Mouse (Mus musculus) kidney, postnatal 25 days (tissue): Measurements from ENCODE around the gene Nutm1.

Experiments used
- DNase-seq, 2 experiments: peaks; one replicate each; pipeline ENCODE4 v3.0.0; 2021; ENCODE audit warnings: mixed read lengths in 2 of 2

Gene Nutm1

DNA sequence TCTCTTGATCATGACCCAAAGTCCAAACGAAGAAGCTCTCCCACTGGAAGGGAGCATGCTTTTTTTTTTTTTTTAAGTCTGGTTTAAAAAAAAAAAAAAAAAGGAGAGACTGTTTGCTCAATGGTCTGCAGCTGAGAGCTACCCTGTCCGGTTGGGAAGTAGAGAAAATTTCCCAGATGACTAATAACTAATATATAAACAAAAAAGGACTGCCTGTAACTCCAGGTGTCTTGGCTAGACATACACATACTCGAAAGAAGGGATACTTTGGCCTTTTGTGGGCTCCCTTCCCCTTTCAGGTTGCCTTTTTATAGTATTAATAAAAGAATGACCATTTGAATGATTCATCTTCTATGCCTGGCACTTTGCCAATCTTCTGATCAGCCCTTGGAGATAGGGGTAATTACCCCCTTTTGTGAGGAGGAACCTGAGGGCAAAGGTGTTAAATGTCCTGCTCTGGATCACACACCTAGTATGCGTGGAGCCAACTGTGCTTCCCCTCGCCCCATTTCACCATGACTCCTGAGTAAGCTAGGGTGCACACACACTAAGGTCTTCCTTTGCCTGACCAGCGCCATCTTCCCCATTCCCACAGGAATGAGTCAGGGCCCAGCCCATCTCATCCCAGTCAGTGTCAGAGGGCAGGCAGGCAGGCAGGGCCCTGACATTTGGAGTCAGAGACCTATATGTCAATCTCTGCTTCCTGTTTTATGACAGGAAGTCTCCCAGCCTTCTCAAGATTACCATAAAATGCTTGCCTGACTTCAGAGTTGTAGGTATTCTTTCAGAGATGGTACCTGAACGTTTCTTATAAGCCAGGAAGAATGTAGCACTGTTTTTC lies 4.2 kb downstream of the Nutm1 start:
- DNase-seq: no peak

- no peak for DNase-seq
Observed at GRCm38 (mm10) chr2:112249780-112250453, 9.2 kb downstream of the Nutm1 start.

GRCm38 (mm10) chr2:112247323-112247722 lies 11.8 kb downstream of the Nutm1 start:
- DNase-seq: no peak

DNA sequence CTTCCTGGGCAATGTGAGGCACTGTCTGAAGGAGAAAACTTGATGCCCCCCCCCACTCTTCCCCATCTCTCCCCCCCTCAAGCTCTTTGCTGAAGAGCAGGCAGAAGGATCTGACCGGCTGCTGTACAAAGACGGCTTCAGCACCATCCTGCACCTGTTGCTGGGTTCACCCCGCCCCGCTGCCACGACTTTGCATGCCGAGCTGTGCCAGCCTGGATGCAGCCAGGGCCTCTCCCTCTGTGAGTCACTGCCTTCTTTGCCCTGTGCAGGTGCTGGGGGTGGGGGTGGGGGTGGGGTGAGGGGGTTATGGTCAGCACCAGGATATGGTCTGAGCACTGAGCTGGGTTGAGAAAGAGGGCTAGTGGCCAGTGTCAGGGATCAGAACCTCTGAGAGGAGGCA lies 12.9 kb downstream of the Nutm1 start:
- DNase-seq: no peak

GRCm38 (mm10) chr2:112245307-112245706 lies 13.8 kb downstream of the Nutm1 start:
- no peak for DNase-seq

- DNase-seq: no peak
Observed at GRCm38 (mm10) chr2:112241787-112242186, 17.3 kb downstream of the Nutm1 start.

- DNase-seq: peak; percentile 22 to 52
Observed at GRCm38 (mm10) chr2:112239935-112240721, 19.0 kb downstream of the Nutm1 start.

- peak; percentile 86 to 90 for DNase-seq
Observed at GRCm38 (mm10) chr2:112239212-112239934, 19.7 kb downstream of the Nutm1 start, which contains the start of gene Lpcat4. Lpcat4 (plus strand) TSS chr2:112239468.

DNA sequence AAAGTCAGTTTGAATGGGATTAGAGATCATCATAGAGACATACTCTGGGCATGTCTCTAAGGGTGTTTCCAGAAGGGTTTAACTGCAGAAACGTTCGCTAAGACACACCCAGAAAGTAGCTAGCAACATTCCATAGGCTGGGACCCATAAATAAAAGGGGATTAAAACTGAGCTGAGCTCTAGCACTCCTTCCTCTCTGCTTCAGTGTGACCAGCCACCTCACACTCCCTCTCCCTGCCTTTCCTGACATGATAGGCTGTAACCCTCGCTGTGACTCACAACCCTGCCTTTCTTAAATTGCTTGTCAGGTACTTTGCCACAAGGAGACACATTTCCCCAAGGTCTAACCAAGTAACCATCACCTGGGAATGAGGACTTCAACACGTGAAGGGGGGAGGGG lies 21.1 kb downstream of the Nutm1 start:
- DNase-seq: no peak

- no peak for DNase-seq
Observed at GRCm38 (mm10) chr2:112236620-112237019, 22.5 kb downstream of the Nutm1 start.

DNA sequence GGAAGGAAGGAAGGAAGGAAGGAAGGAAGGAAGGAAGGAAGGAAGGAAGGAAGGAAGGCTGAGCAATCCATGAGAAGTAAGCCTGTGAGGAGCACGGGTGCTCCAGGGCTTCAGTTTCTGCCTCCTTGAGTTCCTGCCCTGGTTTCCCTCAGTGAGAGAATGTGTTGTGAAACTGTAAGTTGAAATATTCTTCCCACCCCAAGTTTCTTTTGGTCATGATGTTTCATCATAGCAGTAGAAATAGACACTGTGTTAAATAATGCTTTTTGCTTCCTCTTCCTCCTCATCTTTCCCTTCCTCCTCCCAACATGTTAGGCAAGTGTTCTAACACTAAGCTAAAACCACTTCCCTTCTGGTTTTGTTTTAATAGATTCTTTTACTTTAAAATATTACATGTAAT lies 26.5 kb downstream of the Nutm1 start:
- DNase-seq: no peak

- no peak for DNase-seq
Observed at GRCm38 (mm10) chr2:112224356-112224755, 34.7 kb downstream of the Nutm1 start.

DNA sequence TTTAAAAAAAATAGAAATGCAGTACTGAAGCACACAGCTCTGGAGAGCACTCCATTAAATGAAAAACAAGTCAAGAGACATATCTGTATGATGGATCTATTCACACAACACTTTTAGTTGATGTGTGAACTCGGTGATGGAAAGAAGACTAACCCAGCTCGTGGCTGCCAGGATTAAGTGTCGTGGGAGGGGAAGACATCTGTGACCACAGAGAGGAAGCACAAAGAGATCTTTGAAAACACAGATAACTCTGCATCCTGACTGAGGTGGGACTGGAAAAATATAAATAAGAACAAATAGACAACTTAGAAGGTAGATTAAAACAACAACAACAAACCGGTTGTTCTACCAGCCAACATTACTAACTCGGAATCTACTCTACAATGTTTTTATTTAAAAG lies 36.5 kb downstream of the Nutm1 start:
- DNase-seq: no peak

DNA sequence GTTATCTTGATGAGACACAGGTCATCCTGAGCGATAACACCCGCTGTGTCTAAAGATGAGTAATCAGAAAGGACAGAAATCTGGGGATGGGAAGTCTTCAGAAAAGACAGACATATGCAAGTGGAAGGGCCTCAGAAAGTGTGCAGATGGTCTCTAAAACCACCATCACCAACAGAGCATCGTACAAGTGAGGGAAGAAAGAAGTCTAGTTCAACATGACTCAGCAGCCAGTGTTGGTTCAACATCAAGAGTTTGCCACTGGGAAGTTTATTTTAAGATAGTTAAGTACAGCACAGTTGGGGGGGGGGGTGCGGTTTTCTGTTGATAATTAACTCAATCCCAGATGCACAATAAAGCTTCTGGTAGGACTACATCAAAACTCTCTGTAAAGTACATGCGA lies 38.2 kb downstream of the Nutm1 start:
- no peak for DNase-seq

DNA sequence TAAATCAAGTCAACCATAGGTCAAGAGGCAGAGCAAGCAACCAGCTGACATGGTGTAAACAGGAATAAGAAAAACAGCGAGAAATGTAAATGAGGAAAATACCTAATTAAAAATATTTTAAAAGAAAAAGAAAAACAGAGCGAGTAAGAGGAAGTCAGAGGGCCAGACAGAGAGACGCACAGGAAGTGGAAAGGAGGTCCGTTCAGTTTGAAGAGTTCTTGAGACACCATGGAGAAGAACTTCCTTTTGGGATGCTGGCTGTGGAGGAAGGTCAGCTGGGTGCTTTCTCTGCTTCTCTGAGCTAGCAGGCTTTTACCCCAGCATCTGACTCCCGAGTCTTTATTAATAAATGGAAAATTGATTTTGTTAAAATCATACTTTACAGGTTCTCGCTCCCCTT lies 41.5 kb downstream of the Nutm1 start:
- DNase-seq: no peak

DNA sequence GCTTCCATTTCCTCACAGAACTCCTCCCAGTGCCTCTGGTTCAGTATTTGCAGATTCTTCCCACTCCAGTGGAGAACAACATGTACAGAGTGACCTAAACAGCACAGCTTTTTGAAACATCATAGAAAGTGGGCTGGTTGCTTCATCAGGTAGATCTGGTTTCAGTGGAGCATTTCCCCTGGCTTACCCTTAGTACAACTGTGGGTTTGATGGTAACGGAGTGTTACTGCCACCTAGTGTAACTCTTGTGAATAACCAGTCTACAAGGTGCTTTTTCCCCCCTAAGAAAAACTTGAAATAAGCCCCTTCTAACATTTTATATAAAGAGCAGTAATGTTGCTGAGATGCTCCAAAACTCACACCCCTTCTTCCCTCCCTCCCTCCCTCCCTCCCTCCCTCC lies 43.1 kb downstream of the Nutm1 start:
- peak in 1 of 2 experiments; percentile 10 for DNase-seq

GRCm38 (mm10) chr2:112210699-112211098 lies 48.4 kb downstream of the Nutm1 start:
- no peak for DNase-seq

- DNase-seq: no peak
Observed at GRCm38 (mm10) chr2:112210142-112210541, 48.9 kb downstream of the Nutm1 start.

GRCm38 (mm10) chr2:112203056-112203455 lies 56.0 kb downstream of the Nutm1 start:
- DNase-seq: peak in 1 of 2 experiments; percentile 28
